Mouse (Mus musculus) heart, adult 9 months (tissue): ENCODE results near the gene Sox14.

Source experiments
- DNase-seq, 2 experiments: peaks; one replicate each; pipeline ENCODE4 v3.0.0; 2022; ENCODE audit warnings: low spot score in 2 of 2

The Sox14 gene

GRCm38 (mm10) chr9:99875618-99876372 is at the start of gene Sox14:
Gene Sox14, minus strand, starts transcription at chr9:99876170.
- no peak for DNase-seq

DNA sequence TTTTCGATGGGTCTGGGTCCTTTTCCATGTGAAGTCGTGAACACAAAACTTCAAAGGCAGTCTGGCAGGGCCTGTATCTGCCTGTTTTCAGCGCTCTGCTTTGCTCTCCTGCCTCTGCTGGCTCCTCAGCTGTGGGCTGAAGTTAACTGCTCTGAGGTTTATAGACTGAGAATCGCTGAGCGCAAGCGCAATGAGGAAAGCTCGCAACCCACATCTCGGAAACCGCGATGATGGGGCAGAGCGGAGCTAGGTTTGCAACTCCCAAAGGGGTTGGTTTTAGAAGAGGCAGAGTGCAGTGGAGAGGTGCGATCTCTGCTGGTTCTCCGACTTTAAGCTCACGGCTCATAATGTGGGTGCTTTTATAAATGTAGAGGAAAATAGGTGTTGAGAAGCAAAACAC is 3.3 kb upstream of the Sox14 start:
- DNase-seq = no peak

GRCm38 (mm10) chr9:99878588-99878987 is 2.6 kb upstream of the Sox14 start:
- DNase-seq = no peak

- DNase-seq = no peak
Measured at GRCm38 (mm10) chr9:99877056-99877546, 1.1 kb upstream of the Sox14 start.

- DNase-seq = no peak
Measured at GRCm38 (mm10) chr9:99876373-99877055, 544 bp upstream of the Sox14 start.

DNA sequence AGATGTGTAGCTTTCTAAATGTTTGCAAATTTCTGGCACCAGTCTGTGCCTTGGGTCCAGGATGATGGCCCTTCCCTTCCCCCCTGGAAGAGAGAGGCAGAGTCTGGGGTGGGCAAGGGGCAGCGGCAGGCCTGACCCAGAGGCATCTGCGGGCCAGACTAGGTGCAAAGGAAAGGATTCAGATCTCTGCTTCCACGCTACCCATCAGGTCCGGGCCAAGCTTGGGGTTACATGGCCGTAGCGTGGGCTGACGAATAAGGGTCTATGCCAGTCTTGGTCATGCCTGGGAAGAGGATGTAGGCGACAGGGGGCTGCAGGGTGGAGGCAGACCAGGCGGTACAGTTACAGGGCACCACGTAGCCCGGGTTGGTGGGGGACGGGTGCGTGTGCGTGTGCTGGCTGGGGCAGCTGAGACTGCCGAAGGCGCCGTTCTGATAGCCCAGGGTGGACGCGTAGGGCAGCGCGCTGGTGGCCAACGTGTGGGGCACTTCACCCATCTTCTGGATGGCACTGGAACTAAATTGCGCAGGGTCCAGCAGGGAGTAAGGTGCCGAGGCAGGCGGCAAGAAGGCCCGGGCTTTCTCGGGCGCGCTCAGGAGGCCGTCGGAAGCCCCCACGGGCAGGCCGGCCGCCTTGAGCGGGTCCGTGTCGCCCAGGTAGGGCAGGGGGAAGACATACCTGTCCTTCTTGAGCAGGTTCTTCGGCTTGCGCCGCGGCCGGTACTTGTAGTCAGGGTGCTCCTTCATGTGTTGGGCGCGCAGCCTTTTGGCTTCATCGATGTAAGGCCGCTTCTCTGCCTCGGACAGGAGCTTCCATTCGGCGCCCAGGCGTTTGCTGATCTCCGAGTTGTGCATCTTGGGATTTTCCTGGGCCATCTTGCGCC is 994 bp downstream of the Sox14 start:
- no peak for DNase-seq

DNA sequence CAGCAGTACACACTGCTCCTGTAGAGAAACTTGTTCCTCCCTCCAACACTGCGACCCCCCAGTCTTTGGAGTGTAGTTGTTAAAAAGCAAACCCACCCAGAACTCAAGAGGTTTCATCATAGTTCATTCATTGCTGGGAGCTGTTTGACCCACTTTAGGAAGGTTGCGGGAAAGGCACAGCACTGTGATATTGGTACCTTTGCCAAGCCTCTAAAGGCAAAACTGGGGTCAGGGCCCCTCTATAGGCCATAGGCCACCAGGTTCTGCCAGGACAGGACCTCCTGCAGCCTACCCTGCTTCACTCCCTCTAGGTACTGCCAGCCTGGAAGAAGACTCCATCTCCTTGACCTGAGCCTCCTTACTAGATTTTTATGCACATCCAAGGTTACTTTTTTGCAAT is 2.2 kb downstream of the Sox14 start:
- no peak for DNase-seq

DNA sequence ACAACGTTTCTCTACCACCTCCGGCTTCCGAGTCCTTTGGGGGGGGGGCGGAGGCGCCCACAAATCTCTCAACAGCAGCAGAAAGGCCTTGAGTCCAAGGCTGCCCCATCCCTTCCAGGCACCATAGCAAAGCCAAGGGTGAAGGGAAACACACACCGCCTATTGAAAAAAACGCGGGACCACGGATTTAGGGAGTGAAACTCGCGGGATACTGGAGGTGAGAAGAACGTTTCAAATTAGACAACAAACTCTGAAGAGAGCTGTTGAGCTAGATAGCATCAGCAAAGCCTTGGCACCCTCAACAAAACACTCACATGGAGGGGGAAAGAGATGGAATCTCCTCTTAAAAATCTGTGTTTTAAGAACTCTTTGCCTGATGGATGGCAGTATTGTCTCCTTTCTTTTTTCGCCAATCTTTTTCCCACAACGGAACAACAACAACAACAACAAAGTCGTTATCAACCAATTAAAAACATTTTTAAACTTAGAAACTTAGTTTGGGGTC is 2.8 kb downstream of the Sox14 start:
- DNase-seq = no peak

DNA sequence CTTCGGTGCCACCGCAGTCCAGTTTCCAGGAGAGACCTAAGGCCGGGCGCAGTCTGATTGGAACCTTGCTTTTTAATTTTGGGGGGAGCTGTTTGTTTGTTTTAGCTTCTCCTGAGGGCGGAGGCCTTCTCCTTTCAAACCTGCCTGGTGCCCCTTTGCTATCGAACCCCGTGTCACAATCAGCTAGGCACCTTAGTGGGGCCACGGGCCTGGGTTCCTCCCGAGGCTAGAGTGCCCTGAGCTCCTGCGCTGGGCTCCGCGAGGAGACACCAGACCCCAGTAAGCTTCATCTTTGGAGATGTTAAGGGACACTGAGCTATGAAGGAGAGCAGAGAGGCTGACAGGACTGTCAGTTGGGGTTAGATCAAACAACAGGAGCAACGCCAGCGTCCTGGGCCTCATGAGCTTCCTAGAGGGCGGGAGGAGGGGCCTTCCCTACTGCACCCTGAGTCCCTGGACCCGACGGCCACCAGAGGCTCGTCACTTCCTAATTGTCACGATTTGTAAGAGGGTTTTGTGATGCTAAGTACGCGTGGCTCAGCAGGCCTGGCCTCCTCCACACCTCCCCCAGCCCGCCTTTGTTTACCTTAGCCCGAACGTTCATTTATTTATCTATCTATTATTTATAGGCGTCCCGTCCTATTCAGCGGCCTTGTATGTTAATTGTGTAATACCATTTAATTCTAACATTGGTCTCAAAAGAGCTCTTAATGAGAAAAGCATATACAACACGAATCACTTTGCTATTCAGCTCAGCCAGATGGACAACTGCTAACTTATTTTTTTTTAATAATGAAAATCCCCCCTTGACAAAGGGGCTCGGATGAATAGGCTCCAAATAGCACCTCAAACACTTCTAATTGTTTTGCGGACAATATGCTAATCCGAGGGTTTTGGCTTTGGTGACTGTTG is 3.5 kb downstream of the Sox14 start:
- DNase-seq = no peak

DNA sequence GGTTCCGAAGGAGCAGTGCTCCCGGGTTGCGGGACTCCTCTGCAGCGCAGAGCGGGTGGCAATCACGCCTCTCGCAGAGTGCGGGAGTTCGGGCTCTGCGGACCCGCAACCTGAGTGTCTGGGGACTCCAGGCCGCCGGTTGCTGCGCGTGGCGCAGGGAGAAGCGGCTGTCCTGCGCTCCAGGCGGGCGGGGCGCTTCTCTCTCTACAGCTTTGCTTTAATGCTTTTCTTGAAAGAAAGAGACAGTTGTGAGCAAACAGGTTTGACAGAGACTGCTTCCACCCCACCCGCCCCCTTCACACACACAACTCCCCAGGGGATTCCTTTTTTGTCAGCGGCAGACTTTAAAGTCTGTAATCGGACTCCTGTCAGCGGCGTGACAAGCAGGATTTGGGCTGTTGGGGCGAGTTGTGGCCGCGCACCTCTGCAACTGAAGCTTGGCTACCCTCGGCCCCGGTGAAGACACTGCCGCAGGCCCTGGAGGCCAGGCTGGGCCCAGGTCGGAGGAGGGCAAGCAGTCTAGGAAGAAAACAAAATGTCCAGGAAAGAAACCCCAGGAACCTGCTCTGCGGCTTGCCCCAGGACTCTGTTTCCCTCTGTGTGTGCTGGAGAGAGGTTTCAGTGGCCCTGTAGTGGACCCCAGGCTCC is 4.3 kb downstream of the Sox14 start:
- DNase-seq = no peak

GRCm38 (mm10) chr9:99870780-99871555 is 5.0 kb downstream of the Sox14 start:
- no peak for DNase-seq

DNA sequence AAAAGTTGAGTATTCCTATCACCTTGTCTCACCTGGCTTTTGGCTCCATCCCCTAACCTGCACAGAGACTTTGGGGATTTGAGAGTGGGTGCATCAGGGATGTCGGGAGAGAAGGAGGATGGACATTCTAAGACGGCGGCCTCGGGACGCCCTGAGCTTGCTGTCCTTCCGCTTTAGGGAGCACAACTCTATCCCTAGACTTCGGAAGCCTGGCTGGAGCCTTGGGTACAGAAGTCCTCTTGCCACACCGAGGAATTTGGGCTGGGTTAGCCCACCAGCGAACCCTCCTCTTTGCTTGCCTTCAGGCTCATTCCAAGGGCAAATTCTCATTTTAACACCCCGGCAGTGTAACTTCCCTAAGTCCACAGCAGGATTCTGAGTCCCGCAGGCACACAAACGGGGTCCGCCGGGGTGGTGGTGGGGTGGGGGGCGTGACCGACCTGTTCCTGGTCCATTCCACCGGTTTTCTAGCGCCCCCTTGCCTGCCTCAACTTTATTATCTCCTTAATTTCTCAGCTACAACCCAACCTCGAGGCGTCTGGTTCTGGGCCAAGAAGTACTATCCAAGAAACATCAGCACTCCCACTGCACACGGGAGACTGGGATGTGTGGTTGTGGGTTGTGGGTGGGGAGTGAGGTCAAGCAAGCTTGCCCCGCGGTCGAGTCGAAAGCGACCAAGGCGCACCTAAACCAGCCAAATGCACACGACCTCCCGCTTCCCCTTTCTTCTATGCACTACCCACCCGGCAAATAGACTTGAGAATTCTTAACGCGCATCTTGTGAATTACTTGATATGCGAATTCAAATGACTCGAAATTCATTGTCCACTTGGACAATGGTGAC is 5.8 kb downstream of the Sox14 start:
- DNase-seq = no peak

- no peak for DNase-seq
Measured at GRCm38 (mm10) chr9:99869275-99869674, 6.7 kb downstream of the Sox14 start.

GRCm38 (mm10) chr9:99868606-99869005 is 7.4 kb downstream of the Sox14 start:
- no peak for DNase-seq

- no peak for DNase-seq
Measured at GRCm38 (mm10) chr9:99868054-99868453, 7.9 kb downstream of the Sox14 start.

- DNase-seq = no peak
Measured at GRCm38 (mm10) chr9:99862936-99863335, 13.0 kb downstream of the Sox14 start.

DNA sequence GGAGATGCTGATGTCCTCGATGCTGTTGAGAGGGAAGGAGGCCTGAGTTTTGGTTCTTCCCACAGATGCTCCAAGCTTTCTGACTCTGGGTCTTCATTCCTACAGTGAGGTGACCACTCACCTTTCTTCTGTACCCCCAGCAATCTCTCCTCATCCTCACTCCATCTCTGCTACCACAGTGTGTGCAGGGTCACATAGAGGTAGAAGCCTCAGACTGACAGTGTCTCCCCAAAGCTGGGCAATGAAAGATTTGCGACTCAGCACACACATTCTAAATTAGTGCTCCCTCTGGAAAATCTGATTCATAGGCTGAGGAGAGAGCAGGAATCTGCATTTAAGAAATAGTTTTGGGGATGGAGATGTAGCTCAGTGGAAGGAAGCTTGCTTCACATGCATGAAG is 21.5 kb downstream of the Sox14 start:
- no peak for DNase-seq

DNA sequence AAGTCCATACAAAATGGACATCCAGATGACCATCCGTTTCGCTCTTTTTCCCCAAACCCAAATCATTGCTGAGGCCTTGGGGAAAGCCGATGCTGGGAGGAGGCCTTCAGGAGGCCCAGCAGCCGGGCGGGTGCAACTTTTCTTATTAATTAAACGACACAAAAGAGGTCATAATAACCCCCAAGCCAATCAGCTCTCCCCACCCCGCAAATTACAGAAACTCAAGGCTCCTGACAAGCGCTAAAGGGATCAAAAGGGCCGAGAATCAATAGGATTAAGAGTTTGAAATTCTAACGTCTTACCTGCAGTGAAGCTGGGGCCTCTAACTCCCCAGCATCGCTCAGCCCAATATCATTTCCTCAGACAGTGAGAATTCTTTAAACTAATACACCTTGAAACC is 22.6 kb downstream of the Sox14 start:
- no peak for DNase-seq

DNA sequence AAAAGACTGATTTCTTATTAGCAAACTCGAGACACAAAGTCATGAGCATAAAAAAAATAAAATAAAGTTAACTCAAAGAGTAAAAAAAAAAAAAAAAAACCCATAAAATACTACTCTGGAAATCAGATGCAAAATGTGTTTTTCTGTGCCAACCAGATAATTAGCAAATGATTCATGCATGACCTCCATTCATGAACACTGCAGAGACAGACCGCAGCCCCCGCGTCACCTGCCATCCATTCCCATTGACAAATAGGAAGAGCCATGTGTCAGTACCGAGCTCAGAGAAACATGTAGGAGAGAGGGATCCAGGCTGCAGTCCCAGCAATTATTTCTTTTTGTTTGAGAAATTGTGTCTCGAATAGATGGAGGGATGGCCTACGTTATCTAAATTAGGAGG is 25.6 kb downstream of the Sox14 start:
- no peak for DNase-seq
